Comparison of ENCODE assay signal across 9 mouse cellular contexts in genomic region chr11:98020710-98021109, GRCm38 (mm10). TPM values are rescaled to one million over a fixed set of nuclear protein-coding genes. Genes with fewer than 3 reads are reported as not detected.
DNase-seq lines count a peak whose midpoint lies in the region; ATAC-seq and TF ChIP-seq lines count a peak whose summit lies in the region.
"Had no signal": no experiment of that assay in that cellular context is flagged by ENCODE, and none has a peak within 500 bp of the region (broad histone marks: within the 10 kb centered on the region; RNA-seq: fewer than 3 reads in every experiment).

No protein-coding gene starts in this region.

- ATAC-seq in midbrain, embryonic 11.5 days (ENCODE audit: low FRiP score) = no peak
- ATAC-seq in megakaryocyte progenitor cell, adult 5-6 weeks (replicated peaks; ENCODE audit: poor library complexity) = no peak

- H3K27ac ChIP-seq in thymus, adult 2 months (ENCODE audit: control insufficient read depth, insufficient read depth, low read length) = no peak overlapping the region
- no peak overlapping the region for H3K27ac ChIP-seq in midbrain, embryonic 11.5 days (ENCODE audit: low read depth, low read length)

- no peak for TF ChIP-seq POLR2A in thymus, adult 2 months (IDR thresholded peaks at IDR 0.05; ENCODE audit: control insufficient read depth, extremely low read depth, insufficient read depth, low read length, poor library complexity)

- no peaks in the 10 kb centered on the region for H3K9me3 ChIP-seq in midbrain, embryonic 11.5 days (ENCODE audit: control insufficient read depth, low read length)

- H3K4me3 ChIP-seq in thymus, adult 2 months (ENCODE audit: control insufficient read depth, insufficient read depth, low read length) = no peak overlapping the region
- no peak overlapping the region for H3K4me3 ChIP-seq in midbrain, embryonic 11.5 days (ENCODE audit: low read depth, low read length)

- 90% methylated on average over 1 of the region's 1 CpGs for WGBS in thymus, adult 2 months
- 83% methylated on average over 1 of the region's 1 CpGs for WGBS in midbrain, embryonic 11.5 days

- H3K27me3 ChIP-seq in thymus, adult 2 months (ENCODE audit: control insufficient read depth, insufficient read depth, low read length) = no peaks in the 10 kb centered on the region
- no peaks in the 10 kb centered on the region for H3K27me3 ChIP-seq in midbrain, embryonic 11.5 days (ENCODE audit: control insufficient read depth, insufficient read depth, low read length)

- H3K4me1 ChIP-seq in thymus, adult 2 months (replicated peaks; ENCODE audit: control insufficient read depth, insufficient read depth, low read length) = peaks cover 38% of the 10 kb centered on the region
- H3K4me1 ChIP-seq in midbrain, embryonic 11.5 days (ENCODE audit: control insufficient read depth, insufficient read depth, low read length) = peaks cover 42% of the 10 kb centered on the region

- H3K4me2 ChIP-seq in midbrain, embryonic 11.5 days = peak overlapping the region; percentile 92

- H3K9ac ChIP-seq in midbrain, embryonic 11.5 days (ENCODE audit: low read length) = 0 out of 2 replicates have a peak overlapping the region, but pooled peaks have one; percentile 33

- TF ChIP-seq CTCF in thymus, adult 2 months (IDR thresholded peaks at IDR 0.05; ENCODE audit: borderline replicate concordance, control insufficient read depth, extremely low read depth, insufficient read depth, low read length, poor library complexity) = no peak

- no peaks in the 10 kb centered on the region for H3K36me3 ChIP-seq in thymus, adult 2 months (ENCODE audit: control insufficient read depth, insufficient read depth, low read length)
- no peaks in the 10 kb centered on the region for H3K36me3 ChIP-seq in midbrain, embryonic 11.5 days (ENCODE audit: control insufficient read depth, insufficient read depth, low read length)

- peak; percentile 62 for DNase-seq in adrenal gland, postnatal 10 days
- no peak for DNase-seq in adrenal gland, adult 8-10 months
- DNase-seq in thymus, postnatal 4 days = peak; percentile 36
- no peak for DNase-seq in thymus, adult 2 months
- DNase-seq in midbrain, embryonic 11.5 days (ENCODE audit: low spot score, missing footprints) = no peak
- no peak for DNase-seq in frontal cortex, postnatal 25 days (ENCODE audit: low spot score in 2 of 2)
- no peak for DNase-seq in cerebellum, adult 18-20 months
- DNase-seq: kidney, adult 2 months had no signal

RNA-seq across cellular contexts. Expression of gene Cacnb1, which starts 2.1 kb away (rescaled TPM):
- total RNA-seq in adrenal gland, postnatal 10 days (2021) = 10 to 100 TPM; 11.7 to 29.3 TPM
- 10 to 100 TPM in 2 of 4 experiments, 1 to 10 TPM in 2; 7.8 to 18.8 (median 13.6) TPM for total RNA-seq in adrenal gland, adult 8-10 months (2022)
- polyA plus RNA-seq in thymus, adult 2 months (2012; rRNA removed) = 27.1 and 32.9 TPM in 2 replicates
- 9.7 and 10.3 TPM in 2 replicates for polyA plus RNA-seq in midbrain, embryonic 11.5 days (2014; fragmentation: Nextera tagmentation; extraction: Ambion mirVana)
- 0.17 and 1.2 TPM in 2 replicates for total RNA-seq in megakaryocyte progenitor cell, adult 5-6 weeks (2015)
- 0.41 and 0.92 TPM in 2 replicates for total RNA-seq in megakaryocyte progenitor cell, adult 5-6 weeks (2017)

RNA-seq across cellular contexts. Expression of gene Rpl19, which starts 5.8 kb away (rescaled TPM):
- 1,000 to 10,000 TPM; 1,275 to 1,278 TPM for total RNA-seq in adrenal gland, postnatal 10 days (2021)
- total RNA-seq in adrenal gland, adult 8-10 months (2022) = 1,000 to 10,000 TPM in 2 of 4 experiments, 100 to 1,000 TPM in 2; 894 to 1,148 (median 997) TPM
- 1,012 and 1,033 TPM in 2 replicates for polyA plus RNA-seq in thymus, adult 2 months (2012; rRNA removed)
- 945 and 991 TPM in 2 replicates for polyA plus RNA-seq in midbrain, embryonic 11.5 days (2014; fragmentation: Nextera tagmentation; extraction: Ambion mirVana)
- 3,659 and 3,794 TPM in 2 replicates for total RNA-seq in megakaryocyte progenitor cell, adult 5-6 weeks (2015)
- 1,648 and 1,816 TPM in 2 replicates for total RNA-seq in megakaryocyte progenitor cell, adult 5-6 weeks (2017)

RNA-seq across cellular contexts. Expression of gene Arl5c, which starts 24.7 kb away (rescaled TPM):
- 1 to 10 TPM; 3.1 to 3.8 TPM for total RNA-seq in adrenal gland, postnatal 10 days (2021)
- total RNA-seq in adrenal gland, adult 8-10 months (2022) = 1 to 10 TPM in 3 of 4 experiments, under 1 TPM in 1; 0.44 to 1.8 (median 1.4) TPM
- polyA plus RNA-seq in thymus, adult 2 months (2012; rRNA removed) = 181 and 217 TPM in 2 replicates
- 6.7 and 8.9 TPM in 2 replicates for polyA plus RNA-seq in midbrain, embryonic 11.5 days (2014; fragmentation: Nextera tagmentation; extraction: Ambion mirVana)
- total RNA-seq in megakaryocyte progenitor cell, adult 5-6 weeks (2015) = 3.9 and 6.1 TPM in 2 replicates
- 2.5 and 7.6 TPM in 2 replicates for total RNA-seq in megakaryocyte progenitor cell, adult 5-6 weeks (2017)

RNA-seq across cellular contexts. Expression of gene Stac2, which starts 32.6 kb away (rescaled TPM):
- 1 to 10 TPM; 1.8 to 3.1 TPM for total RNA-seq in adrenal gland, postnatal 10 days (2021)
- total RNA-seq in adrenal gland, adult 8-10 months (2022) = 10 to 100 TPM in 1 of 4 experiments, 1 to 10 TPM in 3; 3.8 to 10.9 (median 6.6) TPM
- 0.50 and 0.55 TPM in 2 replicates for polyA plus RNA-seq in thymus, adult 2 months (2012; rRNA removed)
- 0.37 and 0.47 TPM in 2 replicates for polyA plus RNA-seq in midbrain, embryonic 11.5 days (2014; fragmentation: Nextera tagmentation; extraction: Ambion mirVana)
- total RNA-seq in megakaryocyte progenitor cell, adult 5-6 weeks (2015) = not detected in 2 replicates
- total RNA-seq in megakaryocyte progenitor cell, adult 5-6 weeks (2017) = not detected in 2 replicates

RNA-seq across cellular contexts. Expression of gene Plxdc1, which starts 34.5 kb away (rescaled TPM):
- 1 to 10 TPM; 3.4 to 7.2 TPM for total RNA-seq in adrenal gland, postnatal 10 days (2021)
- 10 to 100 TPM; 13.5 to 36.2 (median 24.0) TPM for total RNA-seq in adrenal gland, adult 8-10 months (2022)
- polyA plus RNA-seq in thymus, adult 2 months (2012; rRNA removed) = 77.5 and 94.1 TPM in 2 replicates
- polyA plus RNA-seq in midbrain, embryonic 11.5 days (2014; fragmentation: Nextera tagmentation; extraction: Ambion mirVana) = 0.14 TPM in 1 of 2 replicates, not detected in the other
- total RNA-seq in megakaryocyte progenitor cell, adult 5-6 weeks (2015) = 2.3 and 3.0 TPM in 2 replicates
- total RNA-seq in megakaryocyte progenitor cell, adult 5-6 weeks (2017) = 0.92 and 1.0 TPM in 2 replicates

Comparison
In these comparisons a context has a peak if more than half of its experiments do, and no peak if none do; other contexts are left out.
1. DNase-seq: peak in adrenal gland, postnatal 10 days (single experiment) and thymus, postnatal 4 days (single experiment); none in adrenal gland, adult 8-10 months (single experiment), thymus, adult 2 months (single experiment), midbrain, embryonic 11.5 days (single experiment), frontal cortex, postnatal 25 days (0 of 2) and cerebellum, adult 18-20 months (0 of 2).